Mouse (Mus musculus): ENCODE data around the gene Evpl.

Evpl gene

GRCm38 (mm10) chr11:116174775-116175448 is 63.0 kb downstream of the Evpl start:
- DNase-seq (ENCODE audit: low read depth, low spot score): no peak

GRCm38 (mm10) chr11:116171959-116172358 is 65.9 kb downstream of the Evpl start:
- no peak for DNase-seq (ENCODE audit: low read depth, low spot score)

Measured in R1 (cell line).